Mouse (Mus musculus): Measurements from ENCODE around the gene Fam187a.
A peak's percentile ranks its signal among the peaks of the same experiment; 100 is the strongest.

The Fam187a gene

DNA sequence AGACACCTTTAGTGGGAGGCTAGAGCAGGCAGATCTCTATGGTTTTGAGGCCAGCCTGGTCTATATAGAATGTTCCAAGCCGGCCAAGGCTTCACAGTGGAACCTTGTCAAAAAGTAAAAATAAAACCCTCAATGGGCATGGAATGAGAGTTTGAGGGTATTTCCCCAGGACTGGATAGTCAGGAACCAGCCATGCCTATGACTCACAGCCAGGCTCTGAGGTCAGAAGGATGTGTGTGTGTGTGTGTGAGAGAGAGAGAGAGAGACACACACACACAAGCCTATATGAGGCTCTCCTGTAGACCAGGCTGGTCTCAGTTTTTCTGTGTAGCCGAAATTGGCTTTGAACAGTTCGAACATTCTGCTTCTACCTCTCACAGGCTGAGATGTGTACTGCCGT, 9.7 kb downstream of the Fam187a start:
- no peak for DNase-seq (ENCODE audit: inconsistent ontology term)

DNA sequence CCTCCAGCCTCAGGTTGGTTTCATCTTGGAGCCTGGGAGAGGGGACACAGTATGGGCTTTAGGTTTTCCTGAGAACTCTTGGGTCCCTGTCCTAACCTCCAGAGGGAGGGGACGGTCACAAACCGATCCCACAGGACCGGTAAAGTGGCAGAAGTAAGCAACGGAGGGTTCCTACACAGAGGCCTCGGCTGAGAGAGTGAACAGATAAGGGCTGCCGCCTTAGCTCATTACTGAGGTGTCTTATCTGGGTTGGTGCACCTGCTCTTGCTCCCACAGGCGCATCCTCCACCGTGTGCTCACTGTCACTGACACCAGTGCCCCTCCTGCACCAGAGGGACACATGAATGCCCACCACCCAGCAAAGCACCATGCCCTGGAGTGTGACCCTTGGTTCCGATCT, 10.8 kb downstream of the Fam187a start:
- no peak for DNase-seq (ENCODE audit: inconsistent ontology term)

DNA sequence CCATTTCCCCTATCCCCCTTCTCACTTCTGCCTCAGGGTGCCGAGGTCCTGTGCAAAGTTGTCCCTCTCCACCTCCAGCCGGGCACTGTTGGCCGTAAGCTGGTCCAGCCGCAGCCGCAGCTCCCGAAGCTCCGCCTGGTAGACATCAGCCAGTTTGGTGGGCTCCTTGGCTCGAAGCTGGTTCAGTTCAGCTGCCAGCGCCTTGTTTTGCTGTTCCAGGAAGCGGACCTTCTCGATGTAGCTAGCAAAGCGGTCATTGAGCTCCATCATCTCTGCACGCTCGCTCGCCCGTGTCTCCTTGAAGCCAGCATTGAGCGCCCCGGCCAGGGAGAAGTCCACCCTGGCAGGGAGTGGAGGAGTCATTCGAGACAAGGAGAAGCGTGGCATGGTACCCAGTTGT, 11.7 kb downstream of the Fam187a start:
- no peak for DNase-seq (ENCODE audit: inconsistent ontology term)

DNA sequence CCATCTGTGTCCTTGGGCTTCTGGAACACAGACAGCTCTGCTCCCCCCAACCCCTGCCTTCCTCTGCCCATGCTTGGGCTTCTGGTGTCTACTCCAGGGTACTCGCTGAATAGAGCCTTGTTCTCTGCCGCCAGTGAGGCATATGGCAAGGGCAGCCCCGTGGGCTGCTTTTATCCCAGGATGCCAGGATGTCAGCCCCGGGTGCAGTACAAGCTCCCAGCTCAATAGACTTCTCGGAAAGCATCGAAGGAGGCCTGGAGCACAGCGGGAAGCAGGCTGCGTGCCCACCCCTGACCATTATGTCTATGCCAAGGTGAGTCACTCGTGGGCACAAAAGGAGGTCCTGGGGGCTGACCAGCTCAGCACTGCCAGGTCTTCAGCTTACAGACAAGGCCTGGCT, 13.4 kb downstream of the Fam187a start:
- DNase-seq (ENCODE audit: inconsistent ontology term): peak; percentile 95

DNA sequence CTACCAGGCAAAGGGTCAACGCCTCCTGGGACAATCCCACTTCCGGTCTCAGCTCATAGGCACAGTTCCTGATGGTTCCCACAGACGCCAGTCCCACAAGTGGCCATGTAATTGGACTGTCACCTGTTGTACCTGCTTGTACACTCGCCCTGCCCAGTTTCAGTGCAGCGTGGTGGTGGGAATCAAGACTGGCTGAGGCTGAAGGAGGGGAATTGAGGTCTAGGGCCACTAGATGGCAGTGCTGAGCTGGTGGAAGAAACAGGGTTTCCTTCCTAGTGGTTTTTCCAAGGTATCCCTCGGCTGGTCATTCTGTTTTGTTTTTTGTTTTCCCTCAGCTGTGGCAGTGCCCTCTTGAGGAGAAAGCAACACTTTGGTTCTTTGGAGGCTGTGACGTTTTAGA, 15.8 kb downstream of the Fam187a start, which contains the start of gene Gfap:
Gfap (minus strand) TSS at position 150 of the 400 bp plus-strand sequence.
- peak; percentile 84 for DNase-seq (ENCODE audit: inconsistent ontology term)

DNA sequence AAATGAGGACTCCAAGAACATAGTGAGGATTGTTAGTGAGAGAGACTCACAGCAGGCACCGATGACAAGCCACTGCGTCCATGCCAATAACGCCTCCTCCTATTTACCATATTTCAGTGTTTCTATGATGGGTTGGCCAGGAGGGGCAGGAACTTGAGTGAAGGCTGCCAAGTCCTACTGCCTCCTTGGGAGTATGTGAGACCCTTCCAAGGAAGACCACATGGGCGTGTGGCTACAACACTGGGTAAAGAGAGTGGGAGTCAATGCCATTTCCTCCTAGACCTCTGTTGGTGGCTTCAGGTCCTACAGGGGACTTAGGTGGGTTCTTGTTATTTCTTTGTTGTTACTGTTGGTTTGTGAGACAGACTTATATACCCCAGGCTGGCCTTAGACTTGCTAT, 16.2 kb downstream of the Fam187a start:
- DNase-seq (ENCODE audit: inconsistent ontology term): no peak

DNA sequence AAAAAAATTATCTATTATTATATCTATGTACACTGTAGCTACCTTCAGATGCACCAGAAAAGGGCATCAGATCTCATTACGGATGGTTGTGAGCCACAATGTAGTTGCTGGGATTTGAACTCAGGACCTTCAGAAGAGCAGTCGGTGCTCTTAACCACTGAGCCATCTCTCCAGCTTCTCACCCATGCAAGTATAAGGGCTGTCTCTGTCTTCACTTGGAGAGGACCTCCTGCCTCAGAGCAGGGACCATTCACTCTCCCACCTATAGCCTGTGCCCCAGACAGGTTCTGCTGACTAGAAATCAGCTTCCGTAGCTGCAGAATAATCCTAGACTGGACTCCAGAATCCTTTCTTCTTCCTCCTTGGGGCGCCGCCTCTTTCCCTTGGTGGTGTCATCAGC, 17.1 kb downstream of the Fam187a start:
- DNase-seq (ENCODE audit: inconsistent ontology term): no peak

DNA sequence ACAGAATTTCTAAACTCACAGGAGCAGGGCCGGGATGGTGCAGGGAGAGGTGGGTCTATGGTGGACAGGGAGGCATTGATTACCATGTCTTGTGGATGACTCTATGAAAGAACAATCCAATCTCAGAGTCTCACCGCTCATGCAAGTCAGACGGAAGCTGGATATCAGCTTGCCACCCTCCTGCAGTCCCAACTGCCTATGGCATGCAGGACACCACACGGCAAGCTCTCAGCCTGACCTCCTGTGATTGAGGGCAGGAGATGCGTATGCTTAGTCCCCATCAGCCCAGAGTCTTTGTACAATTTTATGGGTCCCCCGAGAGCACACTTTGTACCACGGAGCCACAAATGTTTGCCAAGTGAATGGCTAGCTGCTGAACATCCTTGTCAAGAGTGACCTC, 18.7 kb downstream of the Fam187a start:
- DNase-seq (ENCODE audit: inconsistent ontology term): no peak

DNA sequence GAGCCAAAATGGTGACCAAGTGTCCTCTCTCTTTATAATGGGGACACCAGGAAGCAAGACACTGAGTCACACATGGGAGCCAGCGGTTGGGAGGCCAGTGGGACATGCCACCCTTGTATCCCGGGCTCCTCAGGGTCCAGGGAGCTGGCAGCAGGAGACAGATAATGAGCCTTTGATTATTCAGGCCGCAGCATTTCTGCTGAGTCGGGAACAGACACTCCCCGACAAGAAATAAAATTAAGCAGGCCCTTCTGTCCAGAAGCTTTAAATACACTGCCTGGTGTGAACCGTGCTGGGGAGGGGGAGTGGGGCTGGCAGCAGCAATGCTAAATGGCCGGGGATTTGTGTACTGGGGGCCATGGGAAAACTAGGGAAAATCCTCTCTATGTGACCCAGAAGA, 26.4 kb downstream of the Fam187a start:
- peak; percentile 53 for DNase-seq (ENCODE audit: inconsistent ontology term)

DNA sequence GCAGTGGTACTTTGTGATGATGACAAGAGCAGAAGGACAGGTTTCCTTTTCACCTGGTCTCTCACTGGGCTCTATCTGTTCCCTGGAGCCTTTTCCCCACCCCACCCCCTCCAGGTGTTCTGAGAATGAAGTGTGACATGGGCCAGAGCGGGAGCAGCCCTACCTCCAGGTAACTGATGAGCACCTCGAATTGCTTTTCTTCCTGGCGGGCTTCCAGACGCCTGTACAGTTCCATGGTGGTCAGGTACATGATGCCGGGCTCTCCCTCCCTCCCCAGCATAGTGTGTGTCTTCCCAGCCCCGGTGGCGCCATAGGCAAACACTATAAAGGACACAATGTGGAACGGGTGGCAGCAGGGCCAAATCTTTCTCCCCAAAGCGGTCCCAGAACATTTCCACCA, 30.4 kb downstream of the Fam187a start:
- no peak for DNase-seq (ENCODE audit: inconsistent ontology term)

DNA sequence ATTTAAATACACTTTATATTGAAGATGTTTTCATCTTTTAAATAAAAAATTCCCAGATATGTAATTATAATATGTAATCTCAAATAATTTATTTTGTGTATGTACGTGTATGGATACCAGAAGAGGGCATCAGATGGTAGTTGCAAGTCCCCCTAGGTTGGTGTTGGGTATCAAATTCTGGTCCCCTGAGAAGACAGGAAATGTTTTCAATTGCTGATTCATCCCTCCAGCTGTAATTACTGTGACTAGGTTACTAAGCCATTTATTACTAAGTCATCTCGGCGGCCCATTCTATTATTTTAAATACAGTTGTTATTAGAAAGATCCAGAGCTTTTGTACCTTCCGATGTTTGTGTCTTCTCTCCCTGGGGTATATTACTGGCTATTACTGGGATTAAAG, 33.1 kb downstream of the Fam187a start:
- DNase-seq (ENCODE audit: inconsistent ontology term): no peak

DNA sequence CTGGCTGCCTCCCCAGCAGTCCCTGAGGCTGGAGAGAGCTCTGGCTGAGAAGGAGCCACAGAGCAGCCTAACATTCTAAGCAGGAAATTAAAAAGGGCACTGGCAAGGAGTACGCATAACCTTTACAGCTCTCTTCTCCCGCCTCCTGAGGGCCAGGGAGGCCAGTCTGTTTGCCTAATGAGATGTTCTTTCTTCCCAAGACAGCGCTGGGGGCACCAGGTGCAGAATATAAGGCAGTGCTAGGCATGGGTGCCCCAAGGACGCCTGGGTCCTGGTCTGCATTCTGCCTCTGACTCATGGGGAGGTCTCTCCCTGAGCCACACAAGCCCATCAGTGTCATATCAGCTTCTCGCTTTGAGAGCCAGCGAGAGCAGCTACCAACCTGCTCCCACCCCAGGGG, 36.5 kb downstream of the Fam187a start:
- DNase-seq (ENCODE audit: inconsistent ontology term): no peak

DNA sequence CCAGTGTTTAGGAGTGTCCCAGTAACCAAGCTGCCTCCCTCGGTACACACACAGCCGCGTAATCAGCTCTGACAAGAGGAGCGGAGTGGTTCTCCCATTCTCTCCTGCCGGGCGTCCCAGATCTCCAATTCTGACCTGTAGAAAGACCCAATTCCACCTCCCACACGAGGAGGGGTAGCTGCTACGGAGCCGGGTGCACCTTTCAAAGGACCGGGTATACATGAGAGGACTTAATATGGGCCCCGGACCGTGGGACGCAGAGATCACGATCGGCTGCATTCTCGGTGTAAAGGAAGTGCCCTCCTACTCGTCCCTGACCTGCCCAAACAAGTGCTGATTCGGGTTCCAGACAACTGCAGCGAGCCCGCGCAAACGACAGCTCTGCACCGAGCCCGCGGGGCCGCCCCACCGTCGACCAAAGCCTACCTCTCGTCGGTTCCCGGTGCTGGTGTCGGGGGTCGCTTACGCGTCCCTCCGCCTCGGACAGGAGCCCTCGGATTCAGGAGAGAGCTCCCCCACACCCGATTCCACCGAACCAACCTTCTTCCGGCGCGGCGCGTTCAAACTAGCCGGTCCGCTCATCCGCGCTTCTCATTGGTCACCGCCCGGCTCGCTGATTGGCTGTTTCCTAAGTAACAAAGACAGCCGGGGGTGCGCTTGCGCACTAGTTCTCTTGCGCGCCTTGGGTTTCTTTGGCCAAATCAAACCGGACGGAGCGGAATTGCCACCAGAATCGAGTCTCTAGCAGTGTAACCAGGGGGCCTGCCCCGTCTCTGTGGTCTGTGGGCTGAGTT, 39.8 kb downstream of the Fam187a start, which contains the start of gene Kif18b:
Kif18b (minus strand) TSS at position 568 of the 794 bp plus-strand sequence.
- peak; percentile 98 for DNase-seq (ENCODE audit: inconsistent ontology term)

DNA sequence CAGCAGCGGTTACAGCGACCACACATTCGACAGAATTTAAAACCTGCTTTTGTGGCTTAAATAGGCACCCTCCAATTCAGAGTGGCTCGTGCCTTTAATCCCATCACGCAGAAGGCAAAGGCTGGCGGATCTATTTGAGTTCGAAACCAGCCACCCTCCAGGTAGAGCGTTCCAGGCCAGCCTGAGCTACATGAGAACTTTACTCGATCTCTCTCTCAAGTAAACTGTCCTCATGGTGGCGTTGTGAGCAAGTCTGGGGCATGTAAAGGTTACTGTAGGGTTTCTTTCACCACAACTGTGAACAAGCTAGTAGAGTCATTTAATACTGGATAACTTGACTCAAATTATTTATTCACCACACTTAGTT, 40.4 kb downstream of the Fam187a start:
- DNase-seq (ENCODE audit: inconsistent ontology term): no peak

DNA sequence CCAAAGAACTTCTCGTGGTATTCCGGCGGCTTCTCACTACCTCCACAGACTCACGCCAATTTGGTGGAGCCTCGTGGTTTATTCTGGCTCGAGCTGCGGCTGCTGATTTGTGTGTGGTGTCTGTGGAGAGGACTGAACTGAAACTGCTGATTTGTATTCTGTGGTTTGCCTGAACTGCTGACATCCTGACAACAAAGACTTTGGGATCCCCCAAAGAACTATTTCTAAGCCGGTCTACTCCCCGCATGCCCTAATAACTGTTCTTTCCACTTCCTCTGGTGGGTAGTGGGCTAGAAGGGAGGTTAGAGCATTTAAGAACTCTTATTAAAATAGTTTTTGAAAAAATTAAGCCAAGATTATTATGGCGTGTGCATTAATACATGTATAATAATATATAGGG, 45.7 kb downstream of the Fam187a start:
- DNase-seq (ENCODE audit: inconsistent ontology term): no peak

DNA sequence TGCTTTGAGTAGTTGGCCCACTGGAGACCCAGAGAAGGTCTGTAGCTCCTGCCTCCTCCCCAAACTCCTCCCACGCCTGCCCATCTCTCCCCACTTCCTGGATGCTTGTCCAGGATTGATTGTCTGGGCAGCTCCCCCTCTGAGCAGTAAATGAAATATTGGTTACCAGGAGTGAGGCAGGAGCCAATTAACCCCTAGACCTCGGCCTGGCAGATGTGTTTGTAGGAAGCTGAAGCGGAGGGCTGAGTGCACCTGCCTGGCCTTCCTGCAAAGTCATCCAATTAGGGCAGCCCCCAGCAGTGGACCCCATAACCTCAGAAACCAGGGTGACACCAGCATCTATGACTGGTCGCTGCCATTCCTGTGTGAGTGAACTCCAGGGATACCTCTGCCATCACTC, 51.3 kb downstream of the Fam187a start:
- DNase-seq (ENCODE audit: inconsistent ontology term): no peak

Measured in Muller cell, postnatal 12 days (primary cell).